Mouse (Mus musculus): ENCODE measurements around the gene Hist1h3f. TPM values are rescaled to one million over a fixed set of nuclear protein-coding genes. Genes with fewer than 3 reads are reported as not detected.
A peak's percentile ranks its signal among the peaks of the same experiment; 100 is the strongest.

Gene Hist1h3f
- 100 to 1,000 TPM; 150 to 177 TPM for total RNA-seq (2021)
- long read RNA-seq, experiment 1, result 0 reads
- long read RNA-seq, experiment 2, result 0 reads

DNA sequence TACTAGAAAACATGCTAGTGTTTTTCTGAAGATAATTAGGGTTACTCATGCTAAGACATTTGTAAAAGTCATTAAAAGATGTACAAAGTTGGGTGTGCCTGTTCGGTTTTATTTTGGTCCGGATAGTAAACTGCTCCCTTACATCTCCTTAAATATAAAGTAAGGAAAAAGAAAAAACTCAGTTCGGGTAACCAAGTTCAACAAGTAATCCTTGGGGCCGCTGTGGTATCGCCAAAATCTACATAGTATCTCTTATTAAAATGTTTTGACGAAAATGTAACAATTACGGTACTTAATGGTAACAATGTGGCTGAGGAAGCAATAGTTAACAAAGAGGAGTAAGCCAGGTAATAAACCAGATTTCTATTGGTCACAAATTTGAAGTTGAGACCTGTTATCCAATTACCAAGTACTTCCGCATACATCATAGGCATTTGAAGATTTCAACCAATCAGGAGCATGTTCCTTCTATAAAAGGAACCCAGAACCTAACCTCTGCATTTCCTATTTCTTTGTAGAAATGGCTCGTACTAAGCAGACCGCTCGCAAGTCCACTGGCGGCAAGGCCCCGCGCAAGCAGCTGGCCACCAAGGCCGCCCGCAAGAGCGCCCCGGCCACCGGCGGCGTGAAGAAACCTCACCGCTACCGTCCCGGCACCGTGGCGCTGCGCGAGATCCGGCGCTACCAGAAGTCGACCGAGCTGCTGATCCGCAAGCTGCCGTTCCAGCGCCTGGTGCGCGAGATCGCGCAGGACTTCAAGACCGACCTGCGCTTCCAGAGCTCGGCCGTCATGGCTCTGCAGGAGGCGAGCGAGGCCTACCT is at the start of gene Hist1h3f:
TSS of gene Hist1h3f (plus strand) at position 88 of the 822 bp plus-strand sequence.
- DNase-seq (ENCODE audit: low spot score in 2 of 2), result peak; percentile 37 to 49

DNA sequence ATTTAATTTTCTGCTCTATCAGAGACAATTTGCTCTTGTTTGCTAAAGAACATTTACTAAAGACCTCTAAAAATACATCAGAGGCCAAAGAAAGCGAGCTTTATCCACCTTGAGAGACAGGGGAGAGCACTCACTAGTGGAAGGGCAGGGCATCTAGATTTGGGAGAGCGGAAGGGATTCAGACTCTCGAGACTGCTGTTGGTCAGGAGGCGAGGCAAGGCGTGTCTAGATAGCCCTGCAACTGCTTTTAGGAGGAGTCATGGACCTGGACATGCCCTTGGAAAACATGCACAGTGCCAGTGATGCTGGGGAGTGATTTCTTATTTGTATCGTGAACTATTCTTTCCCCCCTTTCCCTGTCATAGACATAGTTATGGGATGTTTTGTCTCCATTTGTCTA is 48.3 kb upstream of the Hist1h3f start:
- DNase-seq (ENCODE audit: low spot score in 2 of 2), result no peak

DNA sequence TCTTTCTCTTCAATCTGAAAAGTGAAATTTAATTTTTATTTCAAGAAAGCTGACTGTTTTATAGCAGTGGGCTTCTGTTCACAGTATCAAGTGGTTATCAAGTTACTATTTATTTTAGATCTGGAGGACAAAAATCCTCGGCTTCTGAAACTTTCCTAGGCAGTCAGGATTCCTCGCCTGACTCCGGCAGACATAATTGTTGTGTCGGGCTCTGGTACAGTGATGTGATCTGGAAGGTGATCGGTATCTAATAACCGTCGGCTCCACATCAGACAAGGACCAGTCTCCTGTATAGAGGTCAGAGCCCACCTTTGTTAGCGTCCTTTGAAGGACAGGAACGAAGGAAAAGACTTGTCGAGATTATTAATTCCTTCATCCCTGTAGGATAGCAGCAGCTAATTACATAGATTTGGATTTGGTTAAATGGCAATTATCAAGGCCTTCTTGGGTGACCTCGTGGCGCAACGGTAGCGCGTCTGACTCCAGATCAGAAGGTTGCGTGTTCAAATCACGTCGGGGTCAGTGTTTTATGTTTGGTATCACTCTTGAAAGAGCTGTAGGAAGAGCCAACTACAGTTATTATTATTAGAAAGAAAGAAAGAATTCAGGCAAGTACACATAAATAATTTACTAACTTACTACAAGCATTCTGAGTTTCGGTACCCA is 46.1 kb upstream of the Hist1h3f start:
- DNase-seq (ENCODE audit: low spot score in 2 of 2), result no peak

DNA sequence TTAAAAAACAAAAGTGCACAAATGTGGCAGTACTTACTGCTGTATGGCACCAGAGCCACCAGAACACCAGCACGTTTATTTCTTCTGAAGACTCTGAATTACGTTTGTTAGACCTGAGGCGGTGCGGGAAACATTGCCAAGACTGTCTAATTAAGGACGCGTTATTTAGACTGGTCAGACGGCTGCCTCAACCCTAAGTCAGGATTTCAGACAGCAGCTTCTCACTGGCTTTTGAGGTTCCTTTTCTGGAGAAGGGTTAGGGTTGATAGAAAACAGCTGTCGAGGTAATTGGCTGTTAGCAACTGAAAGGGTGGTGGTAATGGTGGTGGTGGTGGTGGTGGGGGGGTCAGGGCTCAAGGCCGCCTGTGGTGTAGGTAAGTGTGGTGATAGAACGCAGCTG is 45.2 kb upstream of the Hist1h3f start:
- DNase-seq (ENCODE audit: low spot score in 2 of 2), result no peak

DNA sequence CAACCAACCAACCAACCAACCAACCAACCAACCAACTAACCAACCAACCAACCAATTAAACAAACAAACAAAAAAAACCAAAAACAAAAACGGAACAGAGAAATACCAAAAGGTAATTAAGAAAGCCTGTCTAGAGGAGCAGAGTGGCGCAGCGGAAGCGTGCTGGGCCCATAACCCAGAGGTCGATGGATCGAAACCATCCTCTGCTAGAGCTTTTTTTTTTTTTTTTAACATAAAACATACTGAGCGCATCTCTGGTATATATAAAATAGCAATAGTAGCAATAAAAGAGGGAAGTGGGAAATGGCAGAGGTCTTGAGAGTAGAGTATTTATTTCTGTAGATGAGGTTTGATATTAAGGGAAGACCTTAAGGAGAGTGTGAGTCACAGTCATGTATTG is 43.9 kb upstream of the Hist1h3f start:
- no peak for DNase-seq (ENCODE audit: low spot score in 2 of 2)

DNA sequence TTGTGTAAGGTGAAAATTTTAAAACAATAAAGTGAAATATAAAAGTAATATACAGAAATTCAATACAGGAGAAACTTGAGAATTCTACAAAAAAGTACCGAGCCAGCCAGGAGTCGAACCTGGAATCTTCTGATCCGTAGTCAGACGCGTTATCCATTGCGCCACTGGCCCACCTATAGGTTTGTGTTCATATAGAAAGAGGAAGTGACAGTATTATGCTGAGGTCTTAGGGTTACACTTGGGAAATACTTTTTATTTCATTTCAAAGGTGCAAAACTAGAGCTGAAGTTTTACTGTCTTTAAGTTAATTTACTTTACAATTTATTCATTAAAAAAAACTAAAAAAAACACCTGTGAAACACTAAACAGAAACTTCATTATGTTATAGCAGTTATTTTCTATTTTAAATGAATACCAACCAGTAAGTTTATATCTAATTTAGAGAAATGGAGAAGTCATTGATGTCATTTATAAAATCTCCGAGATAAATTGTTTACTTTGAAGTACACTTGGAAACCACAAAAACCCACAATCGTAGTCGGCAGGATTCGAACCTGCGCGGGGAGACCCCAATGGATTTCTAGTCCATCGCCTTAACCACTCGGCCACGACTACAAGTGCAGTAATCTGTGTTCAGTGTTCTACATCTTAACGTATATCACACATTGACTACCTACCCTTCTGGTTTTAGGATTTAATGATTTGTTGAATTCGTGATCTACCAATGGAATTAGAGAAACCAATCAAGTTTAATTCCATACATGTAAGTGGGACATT is 43.2 kb upstream of the Hist1h3f start:
- DNase-seq (ENCODE audit: low spot score in 2 of 2), result no peak

DNA sequence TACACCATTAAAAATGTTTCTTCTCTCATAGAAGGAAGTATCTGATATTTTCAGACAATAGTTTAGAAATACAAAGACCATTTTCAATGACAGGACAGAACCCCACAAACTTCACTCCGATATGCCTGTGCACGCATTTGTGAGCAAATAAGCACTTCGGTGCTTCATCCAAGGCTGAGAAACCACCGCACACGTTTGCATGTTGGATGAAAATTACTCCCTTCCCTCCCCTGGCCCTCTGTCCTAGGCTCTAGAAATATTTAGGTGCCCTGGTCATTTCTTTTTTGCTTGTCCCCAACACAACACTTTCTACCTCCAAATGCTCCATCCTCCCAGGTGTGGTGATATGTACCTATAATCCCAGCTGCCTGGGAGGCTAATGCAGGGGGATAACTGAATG is 42.3 kb upstream of the Hist1h3f start:
- DNase-seq (ENCODE audit: low spot score in 2 of 2), result no peak

DNA sequence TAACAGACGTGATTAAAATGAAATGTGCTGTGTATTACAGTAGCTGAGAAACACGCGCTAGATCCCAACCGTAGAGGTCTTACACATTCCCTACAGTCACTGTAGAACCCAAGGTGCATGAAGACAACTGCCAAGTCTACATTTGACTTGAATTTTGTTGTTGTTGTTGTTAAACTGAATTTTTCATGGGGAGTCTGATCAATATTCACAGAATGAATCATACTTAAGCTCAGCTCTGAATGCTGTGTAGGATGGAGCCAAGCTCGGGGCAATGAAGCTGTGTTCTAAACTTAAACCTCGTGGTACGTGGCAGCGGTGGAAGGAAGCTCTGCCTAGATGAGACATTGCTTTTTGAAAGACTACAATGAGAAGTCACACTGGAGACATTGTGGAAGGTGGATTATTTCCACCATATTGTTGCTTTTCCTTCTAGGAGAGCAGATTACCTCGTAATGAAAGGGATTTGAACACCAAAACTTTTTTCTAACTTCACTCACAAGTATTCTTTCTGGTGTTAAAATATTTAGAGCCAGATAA is 41.8 kb upstream of the Hist1h3f start:
- DNase-seq (ENCODE audit: low spot score in 2 of 2), result no peak

DNA sequence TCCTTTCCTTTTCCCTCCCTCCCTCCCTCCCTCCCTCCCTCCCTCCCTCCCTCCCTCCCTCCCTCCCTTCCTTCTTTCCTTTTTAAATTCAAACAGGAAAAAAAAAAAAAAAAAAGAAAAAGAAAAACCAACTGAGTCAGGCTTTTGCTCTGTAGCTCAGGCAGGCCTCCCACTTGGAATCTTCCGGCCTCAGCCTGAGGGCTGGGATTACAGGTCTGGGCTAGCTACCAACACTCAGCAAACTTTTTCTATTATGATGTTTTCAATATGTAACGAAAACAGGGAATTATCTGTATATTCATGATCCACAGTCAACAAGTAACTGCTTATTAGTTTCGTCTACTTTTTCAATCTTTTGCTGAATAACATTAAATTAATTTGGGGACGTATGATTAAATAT is 40.9 kb upstream of the Hist1h3f start:
- DNase-seq (ENCODE audit: low spot score in 2 of 2), result no peak

DNA sequence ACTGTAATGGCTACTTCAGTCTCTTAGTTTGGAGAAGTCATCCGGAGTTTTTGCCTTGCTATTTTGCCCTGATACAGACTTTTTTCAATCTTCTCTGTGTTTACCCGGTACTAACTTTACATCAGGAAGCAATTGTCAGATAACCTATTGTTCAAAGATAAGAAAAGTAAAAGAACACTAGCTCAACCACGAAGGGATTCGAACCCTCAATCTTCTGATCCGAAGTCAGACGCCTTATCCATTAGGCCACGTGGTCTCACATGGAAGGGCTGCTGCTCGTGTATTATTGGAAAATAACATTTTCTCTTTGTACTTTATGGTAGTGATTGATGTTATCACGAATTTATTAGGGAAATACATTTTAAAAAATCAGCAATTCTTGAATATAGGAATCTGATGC is 40.1 kb upstream of the Hist1h3f start:
- no peak for DNase-seq (ENCODE audit: low spot score in 2 of 2)

DNA sequence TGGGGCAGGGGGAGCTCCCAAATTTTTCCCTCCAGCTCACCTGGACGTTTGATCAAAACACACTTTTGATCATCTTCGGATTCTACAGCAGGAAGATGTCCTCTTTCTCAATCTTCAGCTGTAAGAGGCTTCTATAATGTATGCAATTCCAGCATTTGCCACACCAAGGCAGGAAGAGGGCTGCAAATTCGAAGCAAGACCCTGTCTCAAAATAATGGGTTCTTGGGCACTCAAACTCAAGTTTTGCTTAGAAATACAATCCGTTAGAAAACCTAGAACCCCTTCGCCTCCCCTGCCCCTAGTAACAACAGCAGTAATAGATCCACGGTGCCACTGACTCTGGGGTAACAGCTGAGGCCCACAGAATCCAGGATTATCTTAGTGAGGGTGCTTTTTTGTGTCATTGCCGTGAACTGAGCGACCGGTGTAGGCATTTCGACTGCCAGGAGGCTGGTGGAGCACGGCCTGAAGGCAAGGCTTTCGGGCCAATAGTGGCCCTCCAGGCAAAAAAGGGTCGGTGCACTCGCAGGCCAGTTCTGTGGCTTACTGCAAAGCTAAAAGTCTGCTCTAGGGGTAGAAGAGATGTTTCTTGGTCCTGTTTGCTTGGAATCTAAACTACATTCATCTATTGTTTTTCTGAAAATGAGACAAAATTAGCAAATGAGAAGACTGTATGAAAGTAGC is 38.0 kb upstream of the Hist1h3f start:
- DNase-seq (ENCODE audit: low spot score in 2 of 2), result no peak

DNA sequence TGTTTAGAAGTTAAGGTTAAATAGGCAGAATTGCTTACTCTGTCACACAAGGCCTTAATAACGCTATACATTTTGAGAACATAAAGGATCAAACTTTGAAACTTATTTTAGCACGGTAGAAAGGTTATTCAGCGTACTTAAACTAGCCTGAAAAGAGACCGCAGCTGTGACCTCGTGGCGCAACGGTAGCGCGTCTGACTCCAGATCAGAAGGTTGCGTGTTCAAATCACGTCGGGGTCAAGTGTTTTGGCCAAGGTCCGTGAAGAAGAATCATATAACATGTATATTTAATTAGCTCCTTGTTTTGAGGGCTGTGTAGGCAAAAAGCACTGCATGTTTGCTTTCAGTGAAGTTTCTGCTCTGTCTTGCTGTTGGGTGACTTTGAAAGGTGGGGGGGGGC is 37.5 kb upstream of the Hist1h3f start:
- no peak for DNase-seq (ENCODE audit: low spot score in 2 of 2)

DNA sequence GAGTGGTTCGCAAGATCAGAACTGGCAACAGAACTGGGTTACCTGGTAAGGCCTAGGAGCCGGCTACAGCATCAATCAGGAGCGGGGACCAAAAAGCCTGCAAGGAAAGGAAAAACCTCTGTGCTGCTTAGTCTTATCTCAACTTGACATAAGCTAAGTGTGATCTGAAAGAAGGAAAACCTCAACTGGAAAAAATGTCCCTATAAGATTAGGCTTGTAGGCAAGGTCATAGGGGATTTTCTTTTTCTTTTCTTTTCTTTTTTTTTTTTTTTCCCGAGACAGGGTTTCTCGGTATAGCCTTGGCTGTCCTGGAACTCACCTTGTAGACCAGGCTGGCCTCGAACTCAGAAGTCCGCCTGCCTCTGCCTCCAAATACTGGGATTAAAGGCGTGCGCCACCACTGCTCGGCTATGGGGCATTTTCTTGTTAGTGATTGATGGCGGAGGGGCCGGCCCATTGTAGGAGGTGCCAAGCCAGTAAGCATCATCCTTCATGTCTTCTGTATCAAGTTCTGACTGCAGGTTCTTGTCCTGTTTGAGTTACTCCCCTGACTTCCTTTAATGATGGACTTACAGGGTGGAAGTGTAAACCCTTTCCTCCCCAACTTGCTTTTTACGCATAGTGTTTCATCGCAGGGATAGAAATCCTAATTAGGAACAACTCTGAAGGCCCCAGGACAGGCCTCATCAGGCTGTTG is 36.9 kb upstream of the Hist1h3f start:
- DNase-seq (ENCODE audit: low spot score in 2 of 2), result no peak

DNA sequence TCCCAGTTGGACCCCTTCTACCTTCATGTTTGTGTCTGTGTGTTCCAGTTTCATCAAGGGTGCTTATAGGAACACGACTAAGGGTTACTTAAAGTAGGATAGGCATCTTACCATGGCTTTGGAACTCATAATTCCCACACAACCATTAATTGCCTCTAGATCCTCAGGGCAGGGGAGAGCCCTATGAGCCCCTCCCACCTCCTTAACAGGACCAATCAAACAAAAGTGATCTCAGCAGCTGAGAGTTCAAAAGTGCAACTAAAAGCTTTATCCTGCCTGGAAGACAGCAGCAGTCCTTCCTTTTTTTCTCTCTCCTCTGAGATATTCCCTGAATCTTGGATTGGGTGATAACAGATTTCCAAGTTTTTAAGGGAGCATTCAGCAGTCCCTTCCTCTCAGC is 33.7 kb upstream of the Hist1h3f start:
- no peak for DNase-seq (ENCODE audit: low spot score in 2 of 2)

DNA sequence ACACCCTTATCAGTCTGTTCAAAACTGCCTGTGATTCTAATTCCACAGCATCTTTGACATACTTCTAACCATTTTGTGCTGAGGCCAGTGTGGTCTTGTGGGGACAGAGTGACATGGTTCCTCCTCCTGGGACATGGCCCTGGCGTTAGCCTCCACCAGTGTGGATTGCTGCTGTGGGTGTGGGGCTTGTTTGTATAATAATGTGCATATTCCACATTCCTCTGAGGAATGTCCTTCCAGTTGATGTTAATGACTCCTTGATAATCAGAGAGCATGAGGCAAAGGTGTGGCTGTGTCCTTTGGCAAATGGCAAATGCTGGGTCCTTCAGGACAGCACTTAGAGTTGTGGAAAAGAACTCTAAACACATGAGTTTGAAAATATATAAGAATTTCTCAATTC is 30.3 kb upstream of the Hist1h3f start:
- DNase-seq (ENCODE audit: low spot score in 2 of 2), result no peak

DNA sequence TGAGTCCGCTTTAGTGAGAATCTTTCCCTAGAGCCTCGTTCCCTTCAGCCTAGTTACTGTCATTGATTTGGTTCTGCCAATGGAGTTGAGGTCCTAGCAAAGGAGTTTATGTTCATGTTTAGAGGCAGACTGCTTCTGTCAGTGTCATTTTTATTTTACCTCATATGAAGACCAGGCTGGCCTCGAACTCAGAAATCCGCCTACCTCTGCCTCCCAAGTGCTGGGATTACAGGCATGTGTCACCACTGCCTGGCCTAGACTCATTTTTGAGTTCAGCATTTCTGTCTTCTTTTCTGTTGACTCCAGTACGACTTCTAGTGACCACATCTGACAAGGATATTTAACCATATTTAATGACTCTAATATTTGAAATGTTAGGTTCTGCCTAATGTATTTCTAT is 28.6 kb upstream of the Hist1h3f start:
- DNase-seq (ENCODE audit: low spot score in 2 of 2), result no peak

DNA sequence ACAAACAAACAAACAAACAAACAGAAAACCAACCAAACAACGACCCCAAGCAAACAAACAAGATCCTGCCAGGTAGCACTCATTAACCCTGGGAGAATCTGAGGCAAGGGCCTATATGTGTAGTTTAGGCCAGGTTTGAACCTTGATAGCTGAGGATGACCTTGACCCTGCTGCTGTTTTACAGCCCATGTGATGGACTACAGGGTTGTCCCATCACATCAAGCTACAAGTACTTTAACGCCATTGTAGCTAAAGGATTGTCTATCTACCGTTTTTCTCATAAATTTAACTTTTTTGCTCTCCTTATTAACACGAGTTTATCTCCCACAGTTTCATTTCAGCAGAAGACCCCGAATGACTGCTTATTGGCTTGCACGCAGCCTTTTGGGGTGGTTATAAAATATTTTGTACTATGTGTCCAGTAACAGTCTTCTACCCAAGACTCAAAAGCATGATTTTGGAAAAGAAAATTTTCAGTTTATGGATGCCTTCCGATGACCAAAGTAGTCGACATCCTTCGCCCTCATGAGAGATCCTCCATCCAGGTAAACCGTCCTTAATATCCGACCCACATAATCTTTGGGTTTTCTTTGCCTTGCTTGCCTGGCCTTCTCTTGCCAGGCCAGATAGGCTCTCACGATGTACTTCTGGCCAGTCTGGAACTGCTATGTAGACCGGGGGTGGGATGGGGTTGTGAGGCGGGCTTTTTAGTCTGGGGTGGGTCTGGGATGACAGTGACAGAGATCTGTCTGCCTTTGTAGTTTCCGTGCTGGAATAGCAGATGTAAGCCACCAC is 27.8 kb upstream of the Hist1h3f start:
- no peak for DNase-seq (ENCODE audit: low spot score in 2 of 2)

DNA sequence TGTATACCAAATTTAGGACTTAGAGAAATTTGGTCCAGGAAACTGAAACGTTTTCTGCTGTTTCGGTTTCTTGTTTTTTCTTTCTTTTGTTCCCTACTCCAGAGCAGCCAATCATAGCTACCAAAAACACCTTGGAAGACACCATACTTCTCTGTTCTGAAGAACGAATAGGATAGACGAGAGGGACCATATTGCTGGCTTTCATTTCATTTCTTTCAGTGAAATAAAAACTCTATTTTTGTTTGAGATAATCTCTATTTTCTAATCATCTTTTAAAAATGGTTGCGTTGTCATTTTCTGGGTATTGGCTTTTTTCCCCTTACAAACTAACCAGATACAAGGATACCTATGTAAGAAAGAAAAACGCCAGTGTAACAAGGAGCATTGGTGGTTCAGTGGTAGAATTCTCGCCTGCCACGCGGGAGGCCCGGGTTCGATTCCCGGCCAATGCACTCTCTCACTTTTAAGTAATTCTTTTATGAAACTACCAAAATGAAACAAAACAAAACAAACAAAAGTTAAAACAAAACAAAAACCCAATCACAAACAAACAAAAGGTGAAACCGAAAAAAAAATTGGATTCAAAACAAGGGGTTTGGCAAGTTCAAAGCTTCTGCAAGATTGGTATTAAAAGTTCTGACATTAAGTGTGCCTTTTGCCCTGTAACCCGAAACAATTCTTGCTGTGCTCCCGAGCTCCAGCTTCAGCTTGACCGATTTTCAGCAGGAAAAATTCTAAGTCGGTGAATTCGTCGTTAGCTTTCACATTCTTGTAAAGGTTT is 26.8 kb upstream of the Hist1h3f start:
- no peak for DNase-seq (ENCODE audit: low spot score in 2 of 2)

All from adrenal gland, postnatal 4 days (tissue).